Mouse (Mus musculus): ENCODE data around the gene Gm43191.

- TF ChIP-seq POLR2A (IDR thresholded peaks at IDR 0.05; ENCODE audit: low read depth, low read length) (no peak), CTCF (IDR thresholded peaks at IDR 0.05; ENCODE audit: extremely low read depth, insufficient read depth, insufficient read length, insufficient replicate concordance) (no peak)
Measured at GRCm38 (mm10) chr3:116653278-116653945, 27.6 kb downstream of the Gm43191 start.
